Mouse (Mus musculus) stomach, postnatal 0 days (tissue): ENCODE data around the gene Pbx2. TPM values are rescaled to one million over a fixed set of nuclear protein-coding genes. Genes with fewer than 3 reads are reported as not detected.

Source experiments
- ATAC-seq: fragments of 200-750 bp; cut with Nextera tagmentation; 2 replicates; pipeline ENCODE4 v1.8.0; 2017; ENCODE audit not compliant: low FRiP score, low TSS enrichment
- DNase-seq: peaks from one replicate; pipeline ENCODE4 v3.0.0-alpha.2; 2016; ENCODE audit warnings: low spot score
- H3K27ac ChIP-seq: fragments of 300-500 bp; sonication (generic); replicated peaks from 2 replicates; pipeline ENCODE4 v1.5.1; 2014; ENCODE audit warnings: mild to moderate bottlenecking, control low read depth
- H3K27me3 ChIP-seq: fragments of 300-500 bp; sonication (generic); 2 replicates; pipeline ENCODE4 v1.6.1; 2014; ENCODE audit warnings: low read length; ENCODE audit not compliant: control insufficient read depth, insufficient read depth
- H3K36me3 ChIP-seq: fragments of 300-500 bp; sonication (generic); 2 replicates; pipeline ENCODE4 v1.6.1; 2014; ENCODE audit warnings: low read length, mixed read lengths; ENCODE audit not compliant: control insufficient read depth, insufficient read depth
- H3K4me1 ChIP-seq: fragments of 300-500 bp; sonication (generic); replicated peaks from 2 replicates; pipeline ENCODE4 v1.6.1; 2014; ENCODE audit warnings: antibody characterized with exemption; ENCODE audit not compliant: control insufficient read depth, insufficient read depth
- H3K4me2 ChIP-seq: fragments of 300-500 bp; sonication (generic); replicated peaks from 2 replicates; pipeline ENCODE4 v1.6.1; 2014; ENCODE audit warnings: low read depth, mild to moderate bottlenecking, control low read depth, moderate library complexity
- H3K4me3 ChIP-seq: fragments of 300-500 bp; sonication (generic); 2 replicates; pipeline ENCODE4 v1.5.1; 2014; ENCODE audit warnings: low read depth, low read length, control low read depth
- H3K9ac ChIP-seq: fragments of 300-500 bp; sonication (generic); 2 replicates; pipeline ENCODE4 v1.6.1; 2014; ENCODE audit warnings: mild to moderate bottlenecking, low read length, control low read depth, mixed read lengths
- H3K9me3 ChIP-seq: fragments of 300-500 bp; sonication (generic); 2 replicates; pipeline ENCODE4 v1.6.1; 2016; ENCODE audit warnings: low read length; ENCODE audit not compliant: control insufficient read depth
- CTCF ChIP-seq: IDR thresholded peaks from 2 replicates; pipeline ENCODE4 v1.5.1; 2016; ENCODE audit warnings: antibody characterized with exemption, low read depth, mild to moderate bottlenecking, moderate library complexity
- EP300 ChIP-seq: optimal IDR thresholded peaks from 2 replicates; pipeline ENCODE3; 2016; ENCODE audit warnings: antibody characterized with exemption
- WGBS: fragments of 180-500 bp; shearing (Covaris S2); extraction: QIAGEN DNeasy Blood & Tissue Kit; methylation state at CpG from one replicate; pipeline ENCODE4 v1.1.7; 2014; 5-methylcytosine and 5-hydroxymethylcytosine counted together
- polyA plus RNA-seq: library from polyadenylated mRNA; unstranded; fragments of >200 nt; fragmentation: Nextera tagmentation; extraction: Ambion mirVana; gene quantifications from 2 replicates; pipeline ENCODE4 v1.2.1, GENCODE M21; 2015

The Pbx2 gene
- polyA plus RNA-seq, 1 experiment from 2014 or later = 4.3 TPM

GRCm38 (mm10) chr17:34632261-34632691 is 41.2 kb downstream of the Pbx2 start:
- Histone ChIP-seq H3K9ac (peak overlapping the region; percentile 55), H3K4me2 (peak overlapping the region; percentile 69), H3K4me1 (peaks cover 19% of the 10 kb centered on the region), H3K36me3 (no peaks in the 10 kb centered on the region), H3K4me3 (peak overlapping the region; percentile 41), H3K27me3 (0 out of 2 replicates have a peak, but pooled peaks cover 2% of the 10 kb centered on the region), H3K27ac (peak overlapping the region; percentile 63), H3K9me3 (no peaks in the 10 kb centered on the region)
- DNase-seq (peak; percentile 66), ATAC-seq (peak; percentile 78)
- WGBS = 2% methylated on average over 25 of the region's 26 CpGs
- TF ChIP-seq EP300 = no peak
- 0 out of 2 replicates have a peak, but pooled peaks have one; percentile 16 for TF ChIP-seq CTCF

- Histone ChIP-seq H3K36me3 (no peaks in the 10 kb centered on the region), H3K4me1 (peaks cover 6% of the 10 kb centered on the region), H3K27ac (no peak overlapping the region), H3K27me3 (no peaks in the 10 kb centered on the region), H3K4me2 (no peak overlapping the region), H3K9ac (no peak overlapping the region), H3K4me3 (no peak overlapping the region), H3K9me3 (no peaks in the 10 kb centered on the region)
- no peak for DNase-seq
- ATAC-seq = no peak
- TF ChIP-seq EP300 (no peak), CTCF (no peak)
- WGBS = 56% methylated on average over 2 of the region's 2 CpGs
Observed at GRCm38 (mm10) chr17:34635671-34636070, 44.6 kb downstream of the Pbx2 start.

GRCm38 (mm10) chr17:34637459-34637858 is 46.4 kb downstream of the Pbx2 start:
- no peak overlapping the region for H3K4me2 ChIP-seq
- H3K36me3 ChIP-seq = no peaks in the 10 kb centered on the region
- H3K4me1 ChIP-seq = no peaks in the 10 kb centered on the region
- H3K27me3 ChIP-seq = no peaks in the 10 kb centered on the region
- no peak overlapping the region for H3K27ac ChIP-seq
- WGBS = 59% methylated on average over 3 of the region's 3 CpGs
- H3K4me3 ChIP-seq = no peak overlapping the region
- no peaks in the 10 kb centered on the region for H3K9me3 ChIP-seq
- ATAC-seq = no peak
- no peak overlapping the region for H3K9ac ChIP-seq
- DNase-seq = no peak
- TF ChIP-seq EP300 (no peak), CTCF (no peak)

- no peak overlapping the region for H3K9ac ChIP-seq
- no peak overlapping the region for H3K4me3 ChIP-seq
- H3K9me3 ChIP-seq = no peaks in the 10 kb centered on the region
- no peaks in the 10 kb centered on the region for H3K27me3 ChIP-seq
- no peaks in the 10 kb centered on the region for H3K4me1 ChIP-seq
- H3K4me2 ChIP-seq = no peak overlapping the region
- ATAC-seq (no peak), DNase-seq (no peak)
- no peaks in the 10 kb centered on the region for H3K36me3 ChIP-seq
- 84% methylated on average over 7 of the region's 7 CpGs for WGBS
- no peak overlapping the region for H3K27ac ChIP-seq
- TF ChIP-seq EP300 (no peak), CTCF (no peak)
Observed at GRCm38 (mm10) chr17:34639461-34640255, 48.6 kb downstream of the Pbx2 start.

- Histone ChIP-seq H3K27me3 (no peaks in the 10 kb centered on the region), H3K4me1 (no peaks in the 10 kb centered on the region), H3K4me3 (no peak overlapping the region), H3K9ac (0 out of 2 replicates have a peak overlapping the region, but pooled peaks have one; percentile 38), H3K4me2 (no peak overlapping the region), H3K36me3 (no peaks in the 10 kb centered on the region), H3K27ac (peak overlapping the region; percentile 77), H3K9me3 (no peaks in the 10 kb centered on the region)
- WGBS = 14% methylated on average over 11 of the region's 11 CpGs
- peak; percentile 62 for TF ChIP-seq CTCF
- TF ChIP-seq EP300 = no peak
- no peak for ATAC-seq
- DNase-seq = no peak
Observed at GRCm38 (mm10) chr17:34640778-34641601, 49.9 kb downstream of the Pbx2 start.

GRCm38 (mm10) chr17:34641945-34642344 is 50.9 kb downstream of the Pbx2 start:
- no peaks in the 10 kb centered on the region for H3K36me3 ChIP-seq
- no peak overlapping the region for H3K27ac ChIP-seq
- TF ChIP-seq CTCF (no peak), EP300 (no peak)
- no peaks in the 10 kb centered on the region; the same call in 1 of the 2 replicates for H3K4me1 ChIP-seq
- H3K27me3 ChIP-seq = no peaks in the 10 kb centered on the region
- no peak for DNase-seq
- 70% methylated on average over 3 of the region's 3 CpGs for WGBS
- H3K9ac ChIP-seq = no peak overlapping the region
- no peak overlapping the region for H3K4me2 ChIP-seq
- no peak overlapping the region for H3K4me3 ChIP-seq
- H3K9me3 ChIP-seq = no peaks in the 10 kb centered on the region
- no peak for ATAC-seq
